28 mouse cellular contexts compared by ENCODE assay signal in the genomic region with DNA sequence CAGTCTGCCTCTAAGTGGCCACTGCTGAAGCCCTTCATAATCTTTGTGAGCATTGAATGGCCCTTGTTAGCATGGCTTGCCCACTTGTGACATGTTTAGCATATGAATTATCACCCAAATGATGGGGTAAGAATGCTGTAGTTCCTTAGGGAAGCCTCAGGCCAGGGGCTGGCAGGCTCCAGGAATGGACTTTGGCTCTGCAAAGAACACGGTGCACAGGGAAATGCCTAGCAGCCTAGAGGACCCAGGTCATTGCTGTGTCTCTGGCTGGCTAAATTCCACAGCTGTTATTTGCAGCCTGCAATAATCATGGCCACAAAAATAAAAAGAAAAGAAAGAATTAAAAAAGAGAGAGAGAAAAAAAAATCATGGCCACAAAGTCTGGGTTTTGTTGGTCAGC. TPM values are rescaled to one million over a fixed set of nuclear protein-coding genes. Genes with fewer than 3 reads are reported as not detected.
DNase-seq lines count a peak whose midpoint lies in the region; ATAC-seq lines count a peak whose summit lies in the region.
"Had no signal": no experiment of that assay in that cellular context is flagged by ENCODE, and none has a peak within 500 bp of the region (broad histone marks: within the 10 kb centered on the region; RNA-seq: fewer than 3 reads in every experiment).

No protein-coding gene starts in this region.

- no peaks in the 10 kb centered on the region for H3K27me3 ChIP-seq in intestine, embryonic 16.5 days (replicated peaks; ENCODE audit: control insufficient read depth, insufficient read depth, low read length)
- H3K27me3 ChIP-seq in intestine, embryonic 15.5 days (replicated peaks): no peaks in the 10 kb centered on the region
- H3K27me3 ChIP-seq in liver, embryonic 16.5 days (ENCODE audit: control insufficient read depth, insufficient read depth, low read depth, low read length): no peaks in the 10 kb centered on the region
- no peaks in the 10 kb centered on the region for H3K27me3 ChIP-seq in liver, embryonic 12.5 days (replicated peaks)
- H3K27me3 ChIP-seq: heart, embryonic 13.5 days; hindbrain, embryonic 15.5 days; megakaryocyte, embryonic 14.5 days; midbrain, embryonic 12.5 days; neural tube, embryonic 12.5 days had no signal

- WGBS in intestine, embryonic 16.5 days: 43% methylated on average over 1 of the region's 1 CpGs
- 44% methylated on average over 1 of the region's 1 CpGs for WGBS in intestine, embryonic 15.5 days
- WGBS in liver, embryonic 16.5 days (ENCODE audit: insufficient replicate concordance): 48% methylated on average over 1 of the region's 1 CpGs
- WGBS in liver, embryonic 12.5 days (ENCODE audit: insufficient replicate concordance): 71% methylated on average over 1 of the region's 1 CpGs

- ATAC-seq in intestine, embryonic 16.5 days: peak; percentile 58; the same call in 1 of the 2 replicates
- no peak for ATAC-seq in intestine, embryonic 15.5 days
- peak; percentile 45; the same call in 1 of the 2 replicates for ATAC-seq in liver, embryonic 16.5 days (ENCODE audit: low read depth)
- ATAC-seq in liver, embryonic 12.5 days: no peak
- ATAC-seq: CD4-positive, CD25-positive, alpha-beta regulatory T cell, adult 4 months; forebrain, embryonic 16.5 days; inflammation-experienced regulatory T-cells, adult 6 months; lung, postnatal 0 days had no signal

- DNase-seq in kidney, adult 9 months: peak; percentile 87
- DNase-seq in kidney, postnatal 25 days: peak; percentile 69 to 85
- no peak for DNase-seq in right cerebral cortex, adult 2 months (ENCODE audit: low spot score in 2 of 2)
- DNase-seq: cerebellum, adult 11-12 months; cerebellum, postnatal 10 days; gastrocnemius, postnatal 10 days; heart, postnatal 10 days; layer of hippocampus, postnatal 36 days; left cerebral cortex, postnatal 4 days; lung, adult 18-20 months; right cerebral cortex, adult 18-20 months; right cerebral cortex, postnatal 4 days; thymus, postnatal 14 days had no signal

- H3K4me1 ChIP-seq in intestine, embryonic 16.5 days (ENCODE audit: control insufficient read depth, insufficient read depth, low read length): no peaks in the 10 kb centered on the region
- H3K4me1 ChIP-seq in intestine, embryonic 15.5 days (replicated peaks): no peaks in the 10 kb centered on the region
- H3K4me1 ChIP-seq in liver, embryonic 16.5 days (ENCODE audit: control insufficient read depth, low read depth, low read length): no peaks in the 10 kb centered on the region
- no peaks in the 10 kb centered on the region for H3K4me1 ChIP-seq in liver, embryonic 12.5 days
- H3K4me1 ChIP-seq: heart, embryonic 13.5 days; hindbrain, embryonic 15.5 days; megakaryocyte, embryonic 14.5 days; midbrain, embryonic 12.5 days; neural tube, embryonic 12.5 days had no signal

- no peaks in the 10 kb centered on the region; the same call in 1 of the 2 replicates for H3K9me3 ChIP-seq in intestine, embryonic 16.5 days (ENCODE audit: control insufficient read depth, low read length)
- H3K9me3 ChIP-seq in intestine, embryonic 15.5 days: no peaks in the 10 kb centered on the region
- H3K9me3 ChIP-seq in liver, embryonic 16.5 days (replicated peaks; ENCODE audit: control insufficient read depth, low read length): no peaks in the 10 kb centered on the region
- no peaks in the 10 kb centered on the region for H3K9me3 ChIP-seq in liver, embryonic 12.5 days (replicated peaks)
- H3K9me3 ChIP-seq: heart, embryonic 13.5 days; hindbrain, embryonic 15.5 days; midbrain, embryonic 12.5 days; neural tube, embryonic 12.5 days had no signal

- no peak overlapping the region for H3K4me2 ChIP-seq in intestine, embryonic 16.5 days (ENCODE audit: low read depth, low read length)
- no peak overlapping the region for H3K4me2 ChIP-seq in intestine, embryonic 15.5 days (replicated peaks)
- H3K4me2 ChIP-seq in liver, embryonic 16.5 days (ENCODE audit: low read depth, low read length): no peak overlapping the region
- H3K4me2 ChIP-seq in liver, embryonic 12.5 days: no peak overlapping the region
- H3K4me2 ChIP-seq: heart, embryonic 13.5 days; hindbrain, embryonic 15.5 days; midbrain, embryonic 12.5 days; neural tube, embryonic 12.5 days had no signal

- no peaks in the 10 kb centered on the region for H3K36me3 ChIP-seq in intestine, embryonic 16.5 days (ENCODE audit: control insufficient read depth, insufficient read depth, low read length)
- H3K36me3 ChIP-seq in intestine, embryonic 15.5 days: no peaks in the 10 kb centered on the region
- H3K36me3 ChIP-seq in liver, embryonic 16.5 days (ENCODE audit: control insufficient read depth, insufficient read depth): no peaks in the 10 kb centered on the region
- no peaks in the 10 kb centered on the region for H3K36me3 ChIP-seq in liver, embryonic 12.5 days
- H3K36me3 ChIP-seq: heart, embryonic 13.5 days; hindbrain, embryonic 15.5 days; midbrain, embryonic 12.5 days; neural tube, embryonic 12.5 days had no signal

- H3K9ac ChIP-seq in intestine, embryonic 16.5 days (ENCODE audit: low read depth, low read length): no peak overlapping the region
- no peak overlapping the region for H3K9ac ChIP-seq in intestine, embryonic 15.5 days
- H3K9ac ChIP-seq in liver, embryonic 16.5 days (ENCODE audit: low read depth, low read length): no peak overlapping the region
- H3K9ac ChIP-seq in liver, embryonic 12.5 days: no peak overlapping the region
- H3K9ac ChIP-seq: heart, embryonic 13.5 days; hindbrain, embryonic 15.5 days; midbrain, embryonic 12.5 days; neural tube, embryonic 12.5 days had no signal

- no peak overlapping the region for H3K27ac ChIP-seq in intestine, embryonic 16.5 days (ENCODE audit: low read length)
- H3K27ac ChIP-seq in intestine, embryonic 15.5 days: no peak overlapping the region
- H3K27ac ChIP-seq in liver, embryonic 16.5 days (ENCODE audit: low read length): no peak overlapping the region
- H3K27ac ChIP-seq in liver, embryonic 12.5 days: no peak overlapping the region
- H3K27ac ChIP-seq: heart, embryonic 13.5 days; hindbrain, embryonic 15.5 days; midbrain, embryonic 12.5 days; neural tube, embryonic 12.5 days had no signal

- no peak overlapping the region for H3K4me3 ChIP-seq in intestine, embryonic 16.5 days (ENCODE audit: low read length)
- H3K4me3 ChIP-seq in intestine, embryonic 15.5 days (replicated peaks): no peak overlapping the region
- no peak overlapping the region for H3K4me3 ChIP-seq in liver, embryonic 16.5 days (ENCODE audit: low read depth, low read length)
- no peak overlapping the region for H3K4me3 ChIP-seq in liver, embryonic 12.5 days
- H3K4me3 ChIP-seq: erythroblast, embryonic 14.5 days; heart, embryonic 13.5 days; hindbrain, embryonic 15.5 days; megakaryocyte, embryonic 14.5 days; midbrain, embryonic 12.5 days; myocyte; neural tube, embryonic 12.5 days had no signal

RNA-seq across cellular contexts. Expression of a gene that starts 28.5 kb away (rescaled TPM):
- polyA plus RNA-seq in intestine, embryonic 16.5 days (2015; fragmentation: Nextera tagmentation; extraction: Ambion mirVana): 17.4 and 20.3 TPM in 2 replicates
- 16.8 and 19.6 TPM in 2 replicates for polyA plus RNA-seq in intestine, embryonic 15.5 days (2015; fragmentation: Nextera tagmentation; extraction: Ambion mirVana)
- polyA plus RNA-seq in liver, embryonic 16.5 days (2015; fragmentation: Nextera tagmentation; extraction: Ambion mirVana): 11.9 and 12.7 TPM in 2 replicates
- polyA plus RNA-seq in liver, embryonic 12.5 days (2016; fragmentation: Nextera tagmentation; extraction: Ambion mirVana): 3.5 and 3.8 TPM in 2 replicates
- polyA plus RNA-seq: CD4-positive, CD25-positive, alpha-beta regulatory T cell, adult 4 months; inflammation-experienced regulatory T-cells, adult 6 months had no signal

RNA-seq across cellular contexts. Expression of a gene that starts 46.6 kb away (rescaled TPM):
- 55.1 and 62.8 TPM in 2 replicates for polyA plus RNA-seq in intestine, embryonic 16.5 days (2015; fragmentation: Nextera tagmentation; extraction: Ambion mirVana)
- polyA plus RNA-seq in intestine, embryonic 15.5 days (2015; fragmentation: Nextera tagmentation; extraction: Ambion mirVana): 58.2 and 59.9 TPM in 2 replicates
- polyA plus RNA-seq in liver, embryonic 16.5 days (2015; fragmentation: Nextera tagmentation; extraction: Ambion mirVana): 15.5 and 18.3 TPM in 2 replicates
- polyA plus RNA-seq in liver, embryonic 12.5 days (2016; fragmentation: Nextera tagmentation; extraction: Ambion mirVana): 42.5 and 48.9 TPM in 2 replicates

Comparison
In these comparisons a context has a peak if more than half of its experiments do, and no peak if none do; other contexts are left out.
1. ATAC-seq: peak in intestine, embryonic 16.5 days (single experiment) and liver, embryonic 16.5 days (single experiment); none in intestine, embryonic 15.5 days (single experiment) and liver, embryonic 12.5 days (single experiment).
2. DNase-seq: peak in kidney, adult 9 months (single experiment) and kidney, postnatal 25 days (2 of 2); none in right cerebral cortex, adult 2 months (0 of 2).